Mouse (Mus musculus) gastrocnemius, adult 18-20 months (tissue): ENCODE results near the gene Kif5c. TPM values are rescaled to one million over a fixed set of nuclear protein-coding genes. Genes with fewer than 3 reads are reported as not detected.

Experiments
- DNase-seq: peaks from one replicate; pipeline ENCODE4 v3.0.0; 2021; ENCODE audit warnings: low spot score
- total RNA-seq, 2 experiments: library from RNA; stranded (reverse); gene quantifications; 2 replicates each; pipeline ENCODE4 v1.2.3; 2021

The Kif5c gene
- total RNA-seq, 2 experiments from 2014 or later, result 0.40 to 0.68 TPM

GRCm38 (mm10) chr2:49787376-49788050, 168.4 kb downstream of the Kif5c start, which contains the start of gene Lypd6b:
Gene Lypd6b, plus strand, starts transcription at chr2:49787688.
- no peak for DNase-seq

GRCm38 (mm10) chr2:49788051-49788418, 168.9 kb downstream of the Kif5c start:
- DNase-seq, result no peak

- DNase-seq, result no peak
Observed at GRCm38 (mm10) chr2:49788643-49789042, 169.5 kb downstream of the Kif5c start.

GRCm38 (mm10) chr2:49789078-49789477, 170.0 kb downstream of the Kif5c start:
- no peak for DNase-seq

GRCm38 (mm10) chr2:49789504-49789903, 170.4 kb downstream of the Kif5c start:
- DNase-seq, result no peak

GRCm38 (mm10) chr2:49797444-49798143, 178.5 kb downstream of the Kif5c start:
- no peak for DNase-seq

GRCm38 (mm10) chr2:49804448-49804847, 185.3 kb downstream of the Kif5c start:
- no peak for DNase-seq

GRCm38 (mm10) chr2:49805736-49806371, 186.8 kb downstream of the Kif5c start:
- no peak for DNase-seq

- DNase-seq, result no peak
Observed at GRCm38 (mm10) chr2:49809496-49809895, 190.4 kb downstream of the Kif5c start.

- no peak for DNase-seq
Observed at GRCm38 (mm10) chr2:49811420-49811819, 192.3 kb downstream of the Kif5c start.

GRCm38 (mm10) chr2:49811871-49812363, 192.8 kb downstream of the Kif5c start:
- no peak for DNase-seq

- no peak for DNase-seq
Observed at GRCm38 (mm10) chr2:49813151-49813550, 194.1 kb downstream of the Kif5c start.

- no peak for DNase-seq
Observed at GRCm38 (mm10) chr2:49814011-49814410, 194.9 kb downstream of the Kif5c start.

- no peak for DNase-seq
Observed at GRCm38 (mm10) chr2:49815696-49816320, 196.7 kb downstream of the Kif5c start.

- DNase-seq, result no peak
Observed at GRCm38 (mm10) chr2:49816549-49816948, 197.5 kb downstream of the Kif5c start.

GRCm38 (mm10) chr2:49817151-49817550, 198.1 kb downstream of the Kif5c start:
- DNase-seq, result no peak

GRCm38 (mm10) chr2:49818126-49818525, 199.0 kb downstream of the Kif5c start:
- DNase-seq, result no peak

- no peak for DNase-seq
Observed at GRCm38 (mm10) chr2:49822312-49822711, 203.2 kb downstream of the Kif5c start.
